Mouse (Mus musculus) myocyte (in vitro differentiated cells): ENCODE results near the gene Dnah5. TPM values are rescaled to one million over a fixed set of nuclear protein-coding genes. Genes with fewer than 3 reads are reported as not detected.
"Not testable (repeated sequence)": the region's sequence is repeated elsewhere in the genome, so short reads cannot be mapped to it uniquely, and the experiment has no call there.

ENCODE experiments used
- H3K27me3 ChIP-seq: one replicate; pipeline ENCODE4 v1.6.1; 2011; ENCODE audit not compliant: control insufficient read depth, insufficient read depth, insufficient read length
- H3K36me3 ChIP-seq: one replicate; pipeline ENCODE4 v1.6.1; 2011; ENCODE audit not compliant: control insufficient read depth, insufficient read depth
- H3K4me2 ChIP-seq: one replicate; pipeline ENCODE4 v1.6.1; 2011; ENCODE audit warnings: low read depth, control low read depth
- H3K4me3 ChIP-seq: one replicate; pipeline ENCODE4 v1.5.1; 2011; ENCODE audit warnings: mild to moderate bottlenecking, control low read depth, moderate library complexity
- H3K79me2 ChIP-seq: one replicate; pipeline ENCODE4 v1.6.1; 2011; ENCODE audit not compliant: control insufficient read depth, insufficient read depth
- H3ac ChIP-seq: one replicate; pipeline ENCODE4 v1.6.1; 2011; ENCODE audit not compliant: control insufficient read depth, insufficient read length
- CEBPB ChIP-seq: IDR thresholded peaks from 2 replicates; pipeline ENCODE4 v1.6.1; 2011; ENCODE audit warnings: mild to moderate bottlenecking, moderate library complexity; ENCODE audit not compliant: poor library complexity, insufficient read depth, severe bottlenecking
- E2F4 ChIP-seq: IDR thresholded peaks from one replicate; pipeline ENCODE4 v1.6.1; 2011; ENCODE audit warnings: mild to moderate bottlenecking, control low read depth, moderate library complexity; ENCODE audit not compliant: insufficient read depth
- MAX ChIP-seq: IDR thresholded peaks from one replicate; pipeline ENCODE4 v1.6.1; 2011; ENCODE audit warnings: low read depth, mild to moderate bottlenecking, control low read depth
- MYOD1 ChIP-seq, 3 experiments: IDR thresholded peaks; one replicate each; pipeline ENCODE4 v1.6.1; 2011; ENCODE audit warnings: control low read depth in 2 of 3, low read depth in 2 of 3, mild to moderate bottlenecking in 2 of 3, moderate library complexity in 1 of 3; ENCODE audit not compliant: insufficient read length in 2 of 3, control insufficient read depth in 1 of 3
- MYOG ChIP-seq, 3 experiments: IDR thresholded peaks; one replicate each; pipeline ENCODE4 v1.6.1; 2011; ENCODE audit warnings: control low read depth in 2 of 3, low read depth in 2 of 3, mild to moderate bottlenecking in 2 of 3; ENCODE audit not compliant: insufficient read length in 2 of 3, control insufficient read depth in 1 of 3, insufficient read depth in 1 of 3
- POLR2A ChIP-seq: IDR thresholded peaks from one replicate; pipeline ENCODE4 v1.6.1; 2011; ENCODE audit warnings: low read depth, mild to moderate bottlenecking, control low read depth, moderate library complexity; ENCODE audit not compliant: insufficient read length
- POLR2AphosphoS2 ChIP-seq: IDR thresholded peaks from one replicate; pipeline ENCODE4 v1.6.1; 2011; ENCODE audit warnings: low read depth, control low read depth; ENCODE audit not compliant: insufficient read length
- REST ChIP-seq: IDR thresholded peaks from one replicate; pipeline ENCODE4 v1.6.1; 2011; ENCODE audit warnings: mild to moderate bottlenecking, control low read depth, moderate library complexity; ENCODE audit not compliant: insufficient read depth, insufficient read length
- SRF ChIP-seq: IDR thresholded peaks from one replicate; pipeline ENCODE4 v1.6.1; 2011; ENCODE audit warnings: low read depth; ENCODE audit not compliant: control insufficient read depth, insufficient read length
- TCF12 ChIP-seq: IDR thresholded peaks from one replicate; pipeline ENCODE4 v1.6.1; 2011; ENCODE audit warnings: mild to moderate bottlenecking, control low read depth; ENCODE audit not compliant: poor library complexity, insufficient read depth, severe bottlenecking
- TCF3 ChIP-seq: IDR thresholded peaks from one replicate; pipeline ENCODE4 v1.6.1; 2011; ENCODE audit warnings: low read depth, control low read depth; ENCODE audit not compliant: insufficient read length
- USF1 ChIP-seq: IDR thresholded peaks from one replicate; pipeline ENCODE4 v1.6.1; 2011; ENCODE audit warnings: low read depth, mild to moderate bottlenecking, control low read depth, moderate library complexity
- polyA plus RNA-seq: library from polyadenylated mRNA; unstranded; fragments of >200 nt; fragmentation: generic; extraction: Trizol; gene quantifications from one replicate; pipeline ENCODE4 v1.2.1, GENCODE M21; 2012; ENCODE audit warnings: missing spikeins

Gene Dnah5
- polyA plus RNA-seq, 1 experiment: 0.05 TPM

DNA sequence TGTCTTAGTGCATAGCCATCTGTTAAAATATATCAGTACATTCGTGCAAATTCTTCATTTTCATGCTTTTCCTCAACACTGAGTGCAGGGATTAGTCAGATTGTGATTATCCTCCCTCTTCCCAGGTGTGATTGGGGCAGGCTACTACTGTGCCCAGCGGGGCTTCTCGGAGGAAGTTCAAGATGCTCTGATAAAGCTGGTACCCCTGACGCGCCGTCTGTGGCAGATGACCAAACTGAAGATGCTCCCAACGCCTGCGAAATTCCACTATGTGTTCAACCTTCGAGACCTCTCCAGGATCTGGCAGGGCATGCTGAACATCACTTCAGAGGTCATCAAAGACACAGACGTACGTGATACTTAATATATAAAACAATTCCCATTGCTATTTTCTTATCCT is 164.0 kb downstream of the Dnah5 start:
- Histone ChIP-seq H3K27me3 (no peaks in the 10 kb centered on the region), H3K79me2 (no peaks in the 10 kb centered on the region), H3K36me3 (no peaks in the 10 kb centered on the region), H3K4me2 (no peak overlapping the region), H3K4me3 (no peak overlapping the region), H3ac (no peak overlapping the region)
- TF ChIP-seq MYOD1 (IDR thresholded peaks at IDR 0.05; ENCODE audit: control insufficient read depth in 1 of 3, insufficient read length in 2 of 3, low read depth in 2 of 3) (no peak), REST (no peak), E2F4 (no peak), MAX (no peak), USF1 (no peak), TCF3 (no peak), TCF12 (no peak), MYOG (IDR thresholded peaks at IDR 0.05; ENCODE audit: control insufficient read depth in 1 of 3, insufficient read depth in 1 of 3, insufficient read length in 2 of 3, low read depth in 2 of 3) (no peak), CEBPB (no peak)

DNA sequence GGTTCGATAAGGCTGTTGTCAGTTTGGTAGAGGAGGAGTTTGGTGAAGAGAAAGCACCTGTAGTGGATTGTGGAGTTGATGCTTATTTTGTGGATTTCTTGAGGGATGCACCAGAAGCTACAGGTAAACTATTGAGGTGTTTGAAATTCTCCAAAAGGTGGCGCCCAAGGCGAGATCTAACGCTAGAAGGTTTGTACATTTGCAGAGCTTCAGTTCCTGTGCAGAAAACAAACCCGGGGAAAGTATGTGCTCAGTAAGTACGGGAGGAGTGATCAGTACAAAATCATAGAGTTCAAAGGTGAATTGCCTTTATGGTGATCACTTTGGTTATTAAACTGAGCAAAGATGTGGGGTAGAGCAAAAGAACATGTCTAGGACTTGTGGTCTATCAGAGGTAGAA is 166.9 kb downstream of the Dnah5 start:
- no peak overlapping the region for H3ac ChIP-seq
- no peak overlapping the region for H3K4me2 ChIP-seq
- H3K79me2 ChIP-seq: no peaks in the 10 kb centered on the region
- no peaks in the 10 kb centered on the region for H3K36me3 ChIP-seq
- TF ChIP-seq REST (no peak), E2F4 (no peak), TCF3 (no peak), CEBPB (no peak), TCF12 (no peak), MAX (no peak), POLR2AphosphoS2 (no peak), SRF (no peak), POLR2A (no peak), MYOD1 (IDR thresholded peaks at IDR 0.05; ENCODE audit: control insufficient read depth in 1 of 3, insufficient read length in 2 of 3, low read depth in 2 of 3) (no peak), MYOG (IDR thresholded peaks at IDR 0.05; ENCODE audit: control insufficient read depth in 1 of 3, insufficient read depth in 1 of 3, insufficient read length in 2 of 3, low read depth in 2 of 3) (no peak), USF1 (no peak)
- no peaks in the 10 kb centered on the region for H3K27me3 ChIP-seq
- H3K4me3 ChIP-seq: no peak overlapping the region

DNA sequence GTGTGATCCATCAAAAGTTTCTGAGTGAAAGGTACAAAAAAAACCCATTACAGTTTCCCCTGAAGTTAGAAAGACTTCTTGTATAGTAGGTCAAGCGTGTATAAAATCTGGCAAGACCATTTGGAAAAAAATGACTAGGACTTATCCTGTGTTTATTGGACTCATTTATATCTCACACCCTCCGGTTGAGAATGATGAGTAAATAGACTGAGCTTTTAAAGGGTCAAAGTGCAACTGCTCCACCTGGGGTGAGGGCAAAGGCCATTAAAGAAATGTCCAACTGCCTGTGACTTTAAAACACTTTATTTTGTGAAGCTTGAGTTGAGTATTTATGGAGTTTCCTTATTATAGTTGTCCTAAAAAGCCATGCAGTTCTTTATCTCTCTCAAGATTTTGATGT is 168.0 kb downstream of the Dnah5 start:
- Histone ChIP-seq H3K4me3 (no peak overlapping the region), H3K79me2 (no peaks in the 10 kb centered on the region), H3K27me3 (no peaks in the 10 kb centered on the region), H3ac (no peak overlapping the region), H3K4me2 (no peak overlapping the region), H3K36me3 (no peaks in the 10 kb centered on the region)
- no peak for TF ChIP-seq POLR2AphosphoS2
- no peak for TF ChIP-seq E2F4
- TF ChIP-seq POLR2A: no peak
- no peak for TF ChIP-seq MYOD1 (IDR thresholded peaks at IDR 0.05; ENCODE audit: control insufficient read depth in 1 of 3, insufficient read length in 2 of 3, low read depth in 2 of 3)
- no peak for TF ChIP-seq MAX
- no peak for TF ChIP-seq TCF12
- TF ChIP-seq CEBPB: no peak
- TF ChIP-seq SRF: no peak
- TF ChIP-seq REST: no peak

DNA sequence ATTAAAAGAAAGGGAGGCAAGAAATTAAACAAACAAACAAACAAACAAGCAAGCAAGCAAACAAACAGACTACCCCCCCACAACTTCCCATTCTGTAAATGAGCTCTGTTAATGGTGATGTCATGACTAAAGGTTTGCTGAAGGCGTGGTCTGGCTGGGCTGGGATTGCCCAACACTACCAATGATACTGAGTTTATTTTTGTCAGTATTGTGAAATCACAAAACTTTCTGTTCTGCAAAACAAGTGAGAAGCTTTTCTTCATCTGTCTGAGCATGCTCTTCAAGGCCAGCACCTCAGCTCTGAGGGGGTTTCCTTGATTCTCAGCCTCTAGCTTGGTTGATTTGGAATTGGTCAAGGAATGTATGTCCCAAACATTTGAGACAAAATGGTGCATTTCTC is 170.8 kb downstream of the Dnah5 start:
- no peaks in the 10 kb centered on the region for H3K27me3 ChIP-seq
- no peak overlapping the region for H3K4me2 ChIP-seq
- no peaks in the 10 kb centered on the region for H3K36me3 ChIP-seq
- no peak overlapping the region for H3K4me3 ChIP-seq
- H3ac ChIP-seq: no peak overlapping the region
- no peaks in the 10 kb centered on the region for H3K79me2 ChIP-seq
- TF ChIP-seq TCF12 (no peak), POLR2AphosphoS2 (no peak), MAX (no peak), TCF3 (no peak), SRF (no peak), POLR2A (no peak), REST (no peak), MYOG (IDR thresholded peaks at IDR 0.05; ENCODE audit: control insufficient read depth in 1 of 3, insufficient read depth in 1 of 3, insufficient read length in 2 of 3, low read depth in 2 of 3) (no peak), E2F4 (no peak), USF1 (no peak), CEBPB (no peak), MYOD1 (IDR thresholded peaks at IDR 0.05; ENCODE audit: control insufficient read depth in 1 of 3, insufficient read length in 2 of 3, low read depth in 2 of 3) (no peak)

DNA sequence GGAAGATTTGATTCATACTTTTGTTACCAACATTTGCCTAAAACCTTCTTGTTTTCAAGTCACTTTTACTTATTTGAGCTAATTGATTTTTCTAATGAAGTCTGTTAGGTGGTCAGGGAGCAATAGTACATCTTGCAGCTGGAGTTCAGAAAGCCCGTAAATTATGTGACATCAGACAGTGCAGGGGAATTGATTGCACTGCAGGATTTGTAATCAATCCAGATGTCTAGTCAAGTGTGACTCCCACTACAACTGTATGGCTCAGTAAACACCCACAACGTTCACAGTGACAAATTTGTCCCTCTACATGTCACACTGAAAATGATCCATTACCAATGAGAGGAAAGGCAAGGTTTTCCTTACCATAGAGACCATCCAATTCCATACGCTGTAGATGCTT is 177.4 kb downstream of the Dnah5 start:
- H3K4me3 ChIP-seq: no peak overlapping the region
- no peak for TF ChIP-seq SRF
- no peak for TF ChIP-seq TCF3
- no peak for TF ChIP-seq POLR2A
- no peak for TF ChIP-seq E2F4
- TF ChIP-seq MAX: no peak
- TF ChIP-seq POLR2AphosphoS2: no peak
- H3ac ChIP-seq: no peak overlapping the region
- H3K79me2 ChIP-seq: no peaks in the 10 kb centered on the region
- no peaks in the 10 kb centered on the region for H3K27me3 ChIP-seq
- H3K36me3 ChIP-seq: no peaks in the 10 kb centered on the region
- no peak overlapping the region for H3K4me2 ChIP-seq

DNA sequence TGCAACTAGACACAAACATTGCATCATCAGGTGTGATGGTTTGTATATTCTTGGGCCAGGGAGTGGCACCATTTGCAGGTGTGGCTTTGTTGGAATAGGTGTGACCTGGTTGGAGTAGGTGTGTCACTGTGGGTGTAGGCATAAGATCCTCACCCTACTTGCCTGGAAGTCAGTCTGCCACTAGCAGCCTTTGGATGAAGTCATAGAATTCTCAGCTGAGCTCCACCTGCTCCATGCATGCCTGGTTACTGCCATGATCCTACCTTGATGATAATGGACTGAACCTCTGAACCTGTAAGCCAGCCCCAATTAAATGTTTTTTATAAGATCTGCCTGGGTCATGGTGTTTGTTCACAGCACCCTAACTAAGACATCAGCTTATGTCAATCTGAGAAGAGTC is 190.2 kb downstream of the Dnah5 start:
- not testable (repeated sequence) for H3ac ChIP-seq, H3K4me3 ChIP-seq, H3K27me3 ChIP-seq, H3K79me2 ChIP-seq, H3K36me3 ChIP-seq, H3K4me2 ChIP-seq
